Comparison of ENCODE assay signal across 11 mouse cellular contexts in the genomic region with DNA sequence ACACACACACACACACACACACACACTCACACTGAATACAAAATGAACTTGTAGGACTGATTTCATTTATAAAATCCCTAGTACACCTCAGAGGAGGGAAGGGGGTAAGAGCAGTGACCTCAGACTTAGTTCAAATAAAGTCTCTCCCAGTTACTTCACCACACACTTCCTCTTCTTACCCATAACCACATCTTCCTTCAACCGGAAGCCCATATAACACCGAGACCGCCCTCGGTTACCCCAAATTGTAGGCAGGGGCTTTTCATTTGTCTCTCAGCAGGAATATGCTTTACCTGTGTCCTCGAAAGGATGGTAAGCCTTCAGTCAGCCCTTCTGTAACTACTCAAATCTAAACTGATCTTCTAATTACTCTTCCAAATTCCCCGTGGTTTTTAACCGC. TPM values are rescaled to one million over a fixed set of nuclear protein-coding genes. Genes with fewer than 3 reads are reported as not detected.
DNase-seq lines count a peak whose midpoint lies in the region; ATAC-seq and TF ChIP-seq lines count a peak whose summit lies in the region.
"Had no signal": no experiment of that assay in that cellular context is flagged by ENCODE, and none has a peak within 500 bp of the region (broad histone marks: within the 10 kb centered on the region; RNA-seq: fewer than 3 reads in every experiment).

No protein-coding gene starts in this region.

- peak; percentile 36 to 41 for DNase-seq in spleen, adult 2 months (ENCODE audit: low read depth in 1 of 2, low spot score in 2 of 2)
- DNase-seq in spleen, postnatal 14 days (ENCODE audit: low spot score in 2 of 2): no peak
- DNase-seq in yolk sac, embryonic 10.5 days (ENCODE audit: low spot score): no peak
- no peak for DNase-seq in kidney, adult 18-20 months

- H3K4me1 ChIP-seq in spleen, adult 2 months (ENCODE audit: control insufficient read depth, insufficient read depth, insufficient read length): peaks cover 7% of the 10 kb centered on the region; the same call in 1 of the 2 replicates
- H3K4me1 ChIP-seq: embryonic facial prominence, embryonic 15.5 days had no signal

- no peak overlapping the region for H3K27ac ChIP-seq in spleen, adult 2 months (ENCODE audit: insufficient read depth, low read length)
- H3K27ac ChIP-seq: embryonic facial prominence, embryonic 15.5 days had no signal

- TF ChIP-seq POLR2A in spleen, adult 2 months (IDR thresholded peaks at IDR 0.05; ENCODE audit: low read depth, low read length): no peak

- WGBS in spleen, adult 2 months: 6% methylated on average over 7 of the region's 7 CpGs

- ATAC-seq in common myeloid progenitor, adult 5-6 weeks (replicated peaks; ENCODE audit: low read depth, poor library complexity, severe bottlenecking): peak; percentile 91
- ATAC-seq in megakaryocyte progenitor cell, adult 5-6 weeks (replicated peaks; ENCODE audit: poor library complexity): peak; percentile 85
- ATAC-seq in erythroid progenitor cell, adult 5-6 weeks (replicated peaks; ENCODE audit: low FRiP score, poor library complexity, severe bottlenecking): no peak

- TF ChIP-seq CTCF in spleen, adult 2 months (IDR thresholded peaks at IDR 0.05; ENCODE audit: extremely low read depth, insufficient read depth, insufficient read length, insufficient replicate concordance): no peak

- peak overlapping the region; percentile 50 for H3K4me3 ChIP-seq in spleen, adult 2 months (ENCODE audit: extremely low read depth, insufficient read depth, insufficient read length)
- H3K4me3 ChIP-seq: embryonic facial prominence, embryonic 15.5 days; myocyte had no signal

- no peaks in the 10 kb centered on the region for H3K27me3 ChIP-seq in spleen, adult 2 months (ENCODE audit: control insufficient read depth, insufficient read depth, low read length)
- H3K27me3 ChIP-seq: embryonic facial prominence, embryonic 15.5 days had no signal

- no peaks in the 10 kb centered on the region; the same call in 1 of the 2 replicates for H3K36me3 ChIP-seq in spleen, adult 2 months (ENCODE audit: control insufficient read depth, insufficient read depth, low read length)
- H3K36me3 ChIP-seq: embryonic facial prominence, embryonic 15.5 days had no signal

RNA-seq across cellular contexts. Expression of gene Gm10322, which starts 26.4 kb away (rescaled TPM):
- polyA plus RNA-seq in spleen, adult 2 months (2012; rRNA removed): not detected in 2 replicates
- total RNA-seq in common myeloid progenitor, adult 5-6 weeks (2017): not detected in 2 replicates
- not detected in 2 replicates for total RNA-seq in megakaryocyte progenitor cell, adult 5-6 weeks (2015)
- total RNA-seq in megakaryocyte progenitor cell, adult 5-6 weeks (2017): not detected in 2 replicates
- not detected in 2 replicates for total RNA-seq in erythroid progenitor cell, adult 5-6 weeks (2015; ENCODE audit: low replicate concordance)
- total RNA-seq in erythroid progenitor cell, adult 5-6 weeks (2017; ENCODE audit: low replicate concordance): not detected in 2 replicates
- polyA plus RNA-seq: embryonic facial prominence, embryonic 15.5 days; large intestine, adult 2 months; limb, embryonic 11.5 days had no signal

RNA-seq across cellular contexts. Expression of gene Mcu, which starts 27.1 kb away (rescaled TPM):
- polyA plus RNA-seq in spleen, adult 2 months (2012; rRNA removed): 5.3 and 6.6 TPM in 2 replicates
- total RNA-seq in common myeloid progenitor, adult 5-6 weeks (2017): 16.5 and 25.4 TPM in 2 replicates
- total RNA-seq in megakaryocyte progenitor cell, adult 5-6 weeks (2015): 39.5 and 43.0 TPM in 2 replicates
- 57.3 and 60.1 TPM in 2 replicates for total RNA-seq in megakaryocyte progenitor cell, adult 5-6 weeks (2017)
- 14.7 and 17.3 TPM in 2 replicates for total RNA-seq in erythroid progenitor cell, adult 5-6 weeks (2015; ENCODE audit: low replicate concordance)
- 14.8 and 16.8 TPM in 2 replicates for total RNA-seq in erythroid progenitor cell, adult 5-6 weeks (2017; ENCODE audit: low replicate concordance)

Comparison
In these comparisons a context has a peak if more than half of its experiments do, and no peak if none do; other contexts are left out.
1. DNase-seq: peak in spleen, adult 2 months (2 of 2); none in spleen, postnatal 14 days (0 of 2), yolk sac, embryonic 10.5 days (single experiment) and kidney, adult 18-20 months (single experiment).